Mouse (Mus musculus) lung, postnatal 0 days (tissue): ENCODE results near the gene E030018B13Rik. TPM values are rescaled to one million over a fixed set of nuclear protein-coding genes. Genes with fewer than 3 reads are reported as not detected.

ENCODE experiments used
- ATAC-seq: fragments of 200-750 bp; cut with Nextera tagmentation; 2 replicates; pipeline ENCODE4 v1.8.0; 2017; ENCODE audit warnings: moderate library complexity
- DNase-seq: peaks from one replicate; pipeline ENCODE4 v3.0.0-alpha.2; 2016; ENCODE audit warnings: low spot score
- H3K27ac ChIP-seq: fragments of 300-500 bp; sonication (generic); 2 replicates; pipeline ENCODE4 v1.5.1; 2014; ENCODE audit warnings: antibody characterized with exemption, mild to moderate bottlenecking, low read length, mixed read lengths
- H3K27me3 ChIP-seq: fragments of 300-500 bp; sonication (generic); replicated peaks from 2 replicates; pipeline ENCODE4 v1.6.1; 2014; ENCODE audit warnings: low read length, mixed read lengths; ENCODE audit not compliant: insufficient read depth
- H3K36me3 ChIP-seq: fragments of 300-500 bp; sonication (generic); 2 replicates; pipeline ENCODE4 v1.6.1; 2014; ENCODE audit warnings: low read length, mixed read lengths; ENCODE audit not compliant: insufficient read depth
- H3K4me1 ChIP-seq: fragments of 300-500 bp; sonication (generic); 2 replicates; pipeline ENCODE4 v1.6.1; 2014; ENCODE audit warnings: antibody characterized with exemption, low read depth, low read length, mixed read lengths; ENCODE audit not compliant: insufficient read depth
- H3K4me2 ChIP-seq: fragments of 300-500 bp; sonication (generic); replicated peaks from 2 replicates; pipeline ENCODE4 v1.6.1; 2014; ENCODE audit warnings: low read depth, mild to moderate bottlenecking, low read length, moderate library complexity, mixed read lengths
- H3K4me3 ChIP-seq: fragments of 300-500 bp; sonication (generic); 2 replicates; pipeline ENCODE4 v1.5.1; 2014; ENCODE audit warnings: low read depth, low read length
- H3K9ac ChIP-seq: fragments of 300-500 bp; sonication (generic); replicated peaks from 2 replicates; pipeline ENCODE4 v1.6.1; 2014; ENCODE audit warnings: low read depth, mild to moderate bottlenecking
- H3K9me3 ChIP-seq: fragments of 300-500 bp; sonication (generic); 2 replicates; pipeline ENCODE4 v1.6.1; 2016; ENCODE audit warnings: low read length, mixed read lengths
- CTCF ChIP-seq: IDR thresholded peaks from 2 replicates; pipeline ENCODE4 v1.5.1; 2016; ENCODE audit warnings: antibody characterized with exemption, mild to moderate bottlenecking
- EP300 ChIP-seq: IDR thresholded peaks from 2 replicates; pipeline ENCODE4 v1.6.1; 2016; ENCODE audit warnings: antibody characterized with exemption, mild to moderate bottlenecking, control low read depth
- WGBS: fragments of 180-500 bp; shearing (Covaris S2); extraction: QIAGEN DNeasy Blood & Tissue Kit; methylation state at CpG from one replicate; pipeline ENCODE4 v1.1.7; 2014; 5-methylcytosine and 5-hydroxymethylcytosine counted together
- polyA plus RNA-seq: library from polyadenylated mRNA; unstranded; fragments of >200 nt; fragmentation: Nextera tagmentation; extraction: Ambion mirVana; gene quantifications from 2 replicates; pipeline ENCODE4 v1.2.1, GENCODE M21; 2015

E030018B13Rik gene
- polyA plus RNA-seq, 1 experiment from 2014 or later, result 0.27 TPM

DNA sequence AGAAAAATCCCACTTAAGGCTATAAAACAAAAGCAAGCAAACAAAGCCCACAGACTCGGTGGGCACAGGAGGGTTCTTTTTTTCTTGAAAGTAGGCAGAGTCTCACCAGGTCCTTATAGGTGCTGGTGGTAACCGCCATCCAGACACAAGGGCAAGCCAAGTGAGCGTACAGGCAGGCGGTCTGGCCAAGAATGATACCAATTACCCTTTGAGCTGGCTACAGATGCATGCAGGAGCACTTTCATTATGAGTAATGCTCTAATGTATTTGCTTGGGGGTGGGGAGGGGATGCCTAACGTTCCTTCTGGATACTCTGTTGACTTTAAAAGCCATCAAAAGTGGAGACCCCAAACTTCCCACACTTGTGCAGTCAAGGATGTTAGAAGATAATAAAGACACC is 14.1 kb downstream of the E030018B13Rik start:
- no peaks in the 10 kb centered on the region for H3K36me3 ChIP-seq
- no peak overlapping the region for H3K27ac ChIP-seq
- no peak overlapping the region for H3K9ac ChIP-seq
- TF ChIP-seq CTCF (no peak), EP300 (no peak)
- no peaks in the 10 kb centered on the region for H3K27me3 ChIP-seq
- DNase-seq, result no peak
- 75% methylated on average over 5 of the region's 5 CpGs for WGBS
- no peaks in the 10 kb centered on the region for H3K9me3 ChIP-seq
- no peak for ATAC-seq
- H3K4me1 ChIP-seq, result peaks cover 18% of the 10 kb centered on the region
- no peak overlapping the region for H3K4me2 ChIP-seq
- no peak overlapping the region for H3K4me3 ChIP-seq

DNA sequence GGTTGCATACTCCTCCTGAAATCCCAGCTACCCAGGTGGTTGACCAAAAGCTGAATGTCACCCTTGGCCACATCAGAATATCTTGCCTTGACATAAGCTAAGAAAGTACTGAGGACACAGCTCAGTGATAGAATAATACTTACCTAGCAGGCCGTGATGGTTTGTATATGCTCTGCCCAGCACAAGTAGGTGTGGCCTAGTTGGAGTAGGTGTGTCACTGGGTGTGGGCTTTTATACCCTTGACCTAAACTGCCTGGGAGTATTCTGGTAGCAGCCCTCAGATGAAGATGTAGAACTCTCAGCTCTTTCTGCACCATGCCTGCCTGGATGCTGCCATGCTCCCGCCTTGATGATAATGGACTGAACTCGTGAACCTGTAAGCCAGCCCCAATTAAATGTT is 15.8 kb downstream of the E030018B13Rik start:
- Histone ChIP-seq H3K4me2 (no peak overlapping the region), H3K36me3 (no peaks in the 10 kb centered on the region), H3K27ac (no peak overlapping the region), H3K9me3 (no peaks in the 10 kb centered on the region), H3K27me3 (no peaks in the 10 kb centered on the region), H3K9ac (no peak overlapping the region), H3K4me3 (no peak overlapping the region), H3K4me1 (peaks cover 9% of the 10 kb centered on the region; the same call in 1 of the 2 replicates)
- DNase-seq (no peak), ATAC-seq (no peak)
- TF ChIP-seq EP300 (no peak), CTCF (no peak)
- 77% methylated on average over 3 of the region's 3 CpGs for WGBS

DNA sequence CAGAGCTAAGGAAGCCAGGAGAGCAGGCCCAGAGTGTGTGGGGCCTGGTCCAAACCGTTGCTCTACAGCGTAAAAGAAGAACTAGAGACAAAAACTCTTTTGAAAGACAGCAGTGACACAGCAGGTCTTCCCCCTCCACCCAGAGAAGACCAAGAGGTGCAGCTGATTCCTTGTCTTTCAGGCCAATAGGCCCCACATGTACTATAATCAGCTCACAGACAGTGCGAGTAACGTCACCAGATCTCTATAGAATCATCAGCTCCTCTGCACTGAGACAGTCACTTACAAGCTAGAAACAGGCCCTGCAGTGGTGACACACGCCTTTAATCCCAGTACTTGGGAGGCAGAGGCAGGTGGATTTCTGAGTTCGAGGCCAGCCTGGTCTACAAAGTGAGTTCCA is 17.2 kb downstream of the E030018B13Rik start:
- H3K27ac ChIP-seq, result 0 out of 2 replicates have a peak overlapping the region, but pooled peaks have one; percentile 14
- DNase-seq, result no peak
- no peaks in the 10 kb centered on the region for H3K27me3 ChIP-seq
- H3K4me1 ChIP-seq, result peaks cover 9% of the 10 kb centered on the region; the same call in 1 of the 2 replicates
- no peak for ATAC-seq
- no peak for TF ChIP-seq CTCF
- no peak for TF ChIP-seq EP300
- no peaks in the 10 kb centered on the region for H3K36me3 ChIP-seq
- no peak overlapping the region for H3K4me2 ChIP-seq
- no peaks in the 10 kb centered on the region for H3K9me3 ChIP-seq
- no peak overlapping the region for H3K4me3 ChIP-seq
- 84% methylated on average over 6 of the region's 6 CpGs for WGBS
- H3K9ac ChIP-seq, result no peak overlapping the region

DNA sequence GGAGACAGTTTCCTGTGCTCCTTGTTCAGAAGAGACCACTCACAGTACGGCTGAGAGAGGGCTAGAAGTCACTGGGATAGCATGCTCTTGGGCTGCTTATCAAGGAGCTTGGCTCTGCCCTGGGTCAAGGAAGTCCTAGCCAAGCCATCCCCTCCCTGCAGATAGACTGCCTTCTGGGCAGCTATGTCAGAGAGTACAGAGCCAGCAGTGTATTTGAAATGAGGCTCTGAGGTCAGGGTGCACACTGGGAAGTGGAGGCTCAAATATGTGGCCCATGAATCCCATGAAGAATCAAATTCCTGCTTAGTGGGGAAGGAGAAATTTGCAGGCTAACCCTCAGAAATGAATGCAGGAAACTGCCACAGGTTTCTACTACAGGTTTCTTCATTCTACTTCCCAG is 17.9 kb downstream of the E030018B13Rik start:
- H3K36me3 ChIP-seq, result no peaks in the 10 kb centered on the region
- ATAC-seq (no peak), DNase-seq (no peak)
- H3K4me3 ChIP-seq, result peak overlapping the region; percentile 5; the same call in 1 of the 2 replicates
- no peaks in the 10 kb centered on the region for H3K27me3 ChIP-seq
- peak overlapping the region; percentile 100; the same call in 1 of the 2 replicates for H3K27ac ChIP-seq
- H3K4me2 ChIP-seq, result peak overlapping the region; percentile 90
- TF ChIP-seq EP300, result no peak
- no peak for TF ChIP-seq CTCF
- 25% methylated on average over 1 of the region's 1 CpGs for WGBS
- H3K9ac ChIP-seq, result no peak overlapping the region
- H3K9me3 ChIP-seq, result no peaks in the 10 kb centered on the region
- peaks cover 9% of the 10 kb centered on the region; the same call in 1 of the 2 replicates for H3K4me1 ChIP-seq

DNA sequence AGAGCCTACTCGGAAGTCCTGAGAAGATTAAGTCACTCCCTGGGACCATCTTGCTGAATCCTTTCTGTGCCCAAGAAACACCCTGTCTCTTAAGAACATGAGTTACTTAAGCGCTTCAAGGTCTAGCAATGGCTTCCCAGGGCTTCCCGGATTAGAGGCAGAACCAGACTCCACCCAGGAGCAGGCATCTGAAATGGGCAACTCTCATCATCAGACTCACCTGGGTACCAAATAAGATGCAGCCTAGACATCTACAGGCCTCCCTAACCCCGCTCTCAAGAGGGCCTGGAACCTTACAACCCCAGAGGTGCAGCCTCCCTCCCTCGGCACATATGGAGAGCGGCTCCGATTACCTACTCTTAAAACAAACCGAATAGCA is 19.1 kb downstream of the E030018B13Rik start:
- 18% methylated on average over 8 of the region's 8 CpGs for WGBS
- ATAC-seq (no peak), DNase-seq (peak; percentile 45)
- TF ChIP-seq EP300 (no peak), CTCF (no peak)
- Histone ChIP-seq H3K4me3 (peak overlapping the region; percentile 99), H3K4me2 (peak overlapping the region; percentile 90), H3K27me3 (no peaks in the 10 kb centered on the region), H3K4me1 (peaks cover 9% of the 10 kb centered on the region; the same call in 1 of the 2 replicates), H3K27ac (peak overlapping the region; percentile 100), H3K36me3 (no peaks in the 10 kb centered on the region), H3K9ac (peak overlapping the region; percentile 39), H3K9me3 (no peaks in the 10 kb centered on the region)

DNA sequence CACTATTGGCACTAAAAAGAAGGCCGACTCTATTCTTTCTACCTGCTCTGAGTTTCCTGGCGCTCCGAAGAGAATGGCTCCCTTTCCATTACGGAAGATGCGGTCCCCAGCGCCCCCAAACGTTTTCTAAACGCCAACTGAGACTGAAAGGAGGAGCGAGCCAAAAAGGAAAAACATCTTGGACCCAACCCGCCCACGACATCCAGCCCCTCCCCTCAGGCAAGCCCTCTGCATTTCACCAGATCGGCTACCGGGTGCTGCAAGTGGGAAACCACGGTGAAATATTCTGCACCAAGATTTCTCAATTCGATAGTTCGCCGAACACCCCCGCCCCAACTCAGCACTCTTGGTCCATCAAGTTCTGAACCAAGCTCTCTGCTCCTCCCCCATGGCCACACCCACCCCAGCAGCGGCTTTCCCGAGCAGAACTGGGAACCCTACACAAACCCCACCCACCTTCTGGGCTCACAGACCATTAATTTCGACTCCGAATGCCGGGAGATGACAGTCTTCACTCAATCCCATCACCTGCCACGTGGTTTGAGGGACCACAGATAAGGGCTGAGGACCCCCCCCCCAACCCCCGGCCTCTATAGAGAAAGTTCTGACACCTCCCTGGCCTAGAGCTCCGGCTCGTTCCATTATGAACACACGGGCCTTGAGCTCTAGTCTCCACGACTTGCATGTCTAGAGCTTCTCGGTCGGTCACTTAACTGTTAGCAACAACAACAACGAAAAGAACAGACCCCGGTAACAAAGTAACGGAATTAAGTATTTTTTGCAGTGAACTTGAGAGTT is 19.7 kb downstream of the E030018B13Rik start:
- peaks cover 9% of the 10 kb centered on the region; the same call in 1 of the 2 replicates for H3K4me1 ChIP-seq
- H3K27ac ChIP-seq, result peak overlapping the region; percentile 100
- DNase-seq (peak; percentile 97), ATAC-seq (no peak)
- TF ChIP-seq CTCF, result peak; percentile 64
- TF ChIP-seq EP300, result peak; percentile 77; the same call in 1 of the 2 replicates
- H3K36me3 ChIP-seq, result no peaks in the 10 kb centered on the region
- peak overlapping the region; percentile 100 for H3K9ac ChIP-seq
- H3K4me2 ChIP-seq, result peak overlapping the region; percentile 90
- H3K9me3 ChIP-seq, result no peaks in the 10 kb centered on the region
- no peaks in the 10 kb centered on the region for H3K27me3 ChIP-seq
- WGBS, result under 1% methylated on average over 34 of the region's 34 CpGs
- peak overlapping the region; percentile 99 for H3K4me3 ChIP-seq
